Mouse (Mus musculus): Measurements from ENCODE around the gene Fgfr2. TPM values are rescaled to one million over a fixed set of nuclear protein-coding genes. Genes with fewer than 3 reads are reported as not detected.

The Fgfr2 gene
- polyA plus RNA-seq, 1 experiment from 2014 or later, result 67.0 TPM

DNA sequence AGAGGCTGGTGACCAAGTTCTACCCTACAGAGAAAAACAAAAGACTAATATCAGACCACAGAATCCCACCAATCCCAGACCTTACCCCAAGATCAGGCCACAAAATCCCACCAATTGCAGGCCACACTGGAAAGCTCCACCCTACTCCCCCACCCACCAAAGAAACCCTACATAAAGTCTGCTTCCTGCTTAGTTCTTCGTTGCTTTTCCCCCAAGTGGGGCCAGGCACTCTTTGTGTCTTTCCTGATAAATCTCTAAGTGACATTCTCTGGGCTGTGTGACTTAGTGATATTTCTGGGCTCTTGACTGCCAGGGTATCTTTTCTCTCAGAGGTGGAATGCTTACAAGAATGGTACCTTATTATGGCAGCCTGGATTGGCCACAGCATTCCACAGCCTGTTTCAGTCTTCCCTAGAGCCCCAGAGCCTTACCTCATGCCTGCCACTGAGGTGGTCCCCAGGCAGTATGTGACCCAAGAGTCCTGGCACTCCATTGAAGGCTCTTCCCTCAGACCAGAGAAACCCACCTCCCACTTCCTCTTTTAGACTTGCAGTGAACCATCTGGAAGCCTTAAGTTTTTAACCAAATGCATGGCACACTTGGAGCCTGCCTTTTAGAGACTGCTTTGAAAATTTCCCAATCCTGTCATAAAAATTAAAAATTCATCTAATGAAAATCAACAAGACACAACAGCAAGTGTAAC, 742.4 kb downstream of the Fgfr2 start:
- H3K36me3 ChIP-seq, result no peaks in the 10 kb centered on the region
- no peak for ATAC-seq
- no peak overlapping the region for H3K4me2 ChIP-seq (replicated peaks)
- no peak overlapping the region for H3K9ac ChIP-seq
- no peaks in the 10 kb centered on the region for H3K9me3 ChIP-seq
- H3K4me1 ChIP-seq (replicated peaks), result peaks cover 14% of the 10 kb centered on the region
- H3K27me3 ChIP-seq (replicated peaks), result no peaks in the 10 kb centered on the region
- H3K27ac ChIP-seq, result no peak overlapping the region
- 33% methylated on average over 1 of the region's 1 CpGs for WGBS
- H3K4me3 ChIP-seq (replicated peaks), result no peak overlapping the region

- Histone ChIP-seq H3K9me3 (no peaks in the 10 kb centered on the region), H3K4me2 (replicated peaks) (no peak overlapping the region), H3K4me3 (replicated peaks) (no peak overlapping the region), H3K36me3 (no peaks in the 10 kb centered on the region), H3K9ac (no peak overlapping the region), H3K27me3 (replicated peaks) (no peaks in the 10 kb centered on the region), H3K4me1 (replicated peaks) (peaks cover 8% of the 10 kb centered on the region; the same call in 1 of the 2 replicates), H3K27ac (no peak overlapping the region)
- WGBS, result 77% methylated on average over 6 of the region's 6 CpGs
- ATAC-seq, result no peak
These were observed 745.2 kb downstream of the Fgfr2 start for GRCm38 (mm10) chr7:132377913-132378312.

DNA sequence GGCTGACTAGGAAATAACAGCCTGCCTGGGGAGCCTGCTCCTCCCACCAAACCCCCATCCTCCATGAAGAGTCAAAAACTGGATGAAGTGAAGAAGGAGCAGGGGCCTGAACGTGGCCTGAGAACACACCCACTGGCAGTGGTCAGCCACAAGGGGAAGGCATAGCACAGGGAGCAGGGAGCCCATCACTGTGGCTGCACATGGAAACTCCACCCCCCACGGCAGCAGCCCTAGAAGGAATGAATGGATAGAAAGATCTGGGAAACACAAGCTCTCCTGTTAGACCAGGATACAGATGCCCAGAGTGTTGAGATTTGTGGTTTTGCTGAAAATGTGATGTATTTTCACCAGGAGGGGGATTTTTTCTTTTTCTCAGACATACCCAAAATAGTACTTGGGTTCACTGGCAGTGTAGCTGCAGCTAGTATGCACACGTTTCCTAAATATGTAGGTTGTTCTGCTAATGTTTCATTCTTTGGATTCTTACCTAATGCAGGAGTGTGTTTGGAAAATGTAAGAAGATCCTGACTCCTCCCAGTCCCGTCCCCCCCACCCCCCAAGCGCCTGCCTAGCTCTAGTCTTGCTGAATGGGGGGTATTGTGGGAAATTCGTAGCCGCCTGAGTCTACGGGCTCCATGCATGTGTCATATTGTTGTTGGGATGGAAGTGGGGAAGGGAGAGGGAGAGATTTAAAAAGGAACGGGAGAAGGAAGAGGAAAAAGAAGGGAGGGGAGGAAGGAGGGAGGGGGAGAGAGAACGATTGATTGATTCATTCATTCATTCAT, 749.4 kb downstream of the Fgfr2 start:
- ATAC-seq, result no peak
- H3K9me3 ChIP-seq, result no peaks in the 10 kb centered on the region
- H3K36me3 ChIP-seq, result no peaks in the 10 kb centered on the region
- no peak overlapping the region for H3K4me2 ChIP-seq (replicated peaks)
- H3K4me3 ChIP-seq (replicated peaks), result no peak overlapping the region
- no peak overlapping the region; the same call in 1 of the 2 replicates for H3K9ac ChIP-seq
- H3K27ac ChIP-seq, result no peak overlapping the region; the same call in 1 of the 2 replicates
- H3K4me1 ChIP-seq (replicated peaks), result peaks cover 15% of the 10 kb centered on the region; the same call in 1 of the 2 replicates
- H3K27me3 ChIP-seq (replicated peaks), result no peaks in the 10 kb centered on the region
- WGBS, result 59% methylated on average over 10 of the region's 10 CpGs

DNA sequence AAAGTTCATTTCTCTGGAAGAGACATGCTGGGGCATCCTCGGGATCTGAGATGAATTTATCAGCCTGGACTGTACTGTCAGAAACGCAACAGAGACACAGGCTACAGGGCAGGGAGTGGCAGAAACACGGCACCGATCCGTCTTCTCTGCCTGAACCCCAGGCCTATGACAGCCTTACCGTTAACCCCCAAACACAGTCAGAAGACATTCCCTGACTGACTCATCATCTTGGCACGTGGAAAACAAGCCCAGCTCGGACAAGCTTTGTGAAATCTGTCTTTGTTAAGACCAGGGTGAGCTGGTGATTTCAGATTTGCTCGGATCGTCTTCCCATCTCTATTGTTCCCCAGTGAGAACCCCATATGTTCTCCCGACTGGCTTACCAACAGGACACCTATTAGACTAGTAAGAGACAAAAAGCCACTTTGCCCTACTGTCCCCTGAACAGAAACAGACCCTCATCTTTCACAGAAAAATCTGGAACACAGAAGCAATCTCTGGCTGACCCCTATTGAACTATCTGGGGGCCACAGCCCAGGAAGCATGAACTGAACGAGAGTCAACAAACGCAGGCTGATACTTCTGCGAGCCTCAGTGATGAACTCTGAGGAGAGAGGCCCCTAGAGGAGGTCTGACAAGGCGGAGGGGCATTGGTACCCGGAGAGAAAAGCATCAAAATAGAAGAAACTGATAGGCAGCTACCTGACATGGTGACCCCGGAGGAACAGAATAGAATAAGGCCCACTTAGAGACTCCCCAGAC, 750.2 kb downstream of the Fgfr2 start:
- Histone ChIP-seq H3K9me3 (no peaks in the 10 kb centered on the region), H3K4me1 (replicated peaks) (peaks cover 15% of the 10 kb centered on the region; the same call in 1 of the 2 replicates), H3K27ac (no peak overlapping the region; the same call in 1 of the 2 replicates), H3K9ac (no peak overlapping the region), H3K36me3 (no peaks in the 10 kb centered on the region), H3K27me3 (replicated peaks) (no peaks in the 10 kb centered on the region), H3K4me2 (replicated peaks) (no peak overlapping the region), H3K4me3 (replicated peaks) (no peak overlapping the region)
- WGBS, result 44% methylated on average over 17 of the region's 17 CpGs
- ATAC-seq, result no peak

DNA sequence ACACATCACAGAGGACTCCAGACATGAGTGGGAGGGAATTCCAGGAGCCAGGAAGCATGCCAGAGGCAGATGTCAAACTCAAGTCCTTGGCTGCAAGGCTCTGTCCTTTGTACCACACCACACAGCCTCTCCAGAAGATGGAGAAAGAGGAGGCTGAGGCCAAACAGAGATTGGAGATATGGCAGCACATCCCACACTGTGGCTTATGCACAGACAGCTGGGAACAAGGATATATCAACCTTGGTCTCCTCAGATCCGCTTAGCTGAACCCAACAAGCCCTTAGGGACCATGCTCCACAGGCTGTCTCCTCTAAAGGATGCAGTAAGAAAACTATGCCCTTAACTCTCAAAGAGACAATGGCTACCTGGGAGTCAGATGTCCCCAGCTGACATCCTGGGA, 751.3 kb downstream of the Fgfr2 start:
- Histone ChIP-seq H3K4me1 (replicated peaks) (peaks cover 15% of the 10 kb centered on the region; the same call in 1 of the 2 replicates), H3K9me3 (no peaks in the 10 kb centered on the region), H3K4me3 (replicated peaks) (no peak overlapping the region), H3K27me3 (replicated peaks) (no peaks in the 10 kb centered on the region), H3K4me2 (replicated peaks) (no peak overlapping the region), H3K27ac (no peak overlapping the region), H3K36me3 (no peaks in the 10 kb centered on the region), H3K9ac (no peak overlapping the region)
- no peak for ATAC-seq
- 86% methylated on average over 1 of the region's 1 CpGs for WGBS

GRCm38 (mm10) chr7:132369784-132370183, 753.4 kb downstream of the Fgfr2 start:
- H3K4me3 ChIP-seq (replicated peaks), result no peak overlapping the region
- H3K4me1 ChIP-seq (replicated peaks), result peaks cover 15% of the 10 kb centered on the region; the same call in 1 of the 2 replicates
- H3K36me3 ChIP-seq, result no peaks in the 10 kb centered on the region
- no peaks in the 10 kb centered on the region for H3K27me3 ChIP-seq (replicated peaks)
- no peak overlapping the region for H3K4me2 ChIP-seq (replicated peaks)
- H3K9me3 ChIP-seq, result no peaks in the 10 kb centered on the region
- WGBS, result 64% methylated on average over 2 of the region's 2 CpGs
- H3K9ac ChIP-seq, result no peak overlapping the region
- H3K27ac ChIP-seq, result no peak overlapping the region
- ATAC-seq, result no peak

DNA sequence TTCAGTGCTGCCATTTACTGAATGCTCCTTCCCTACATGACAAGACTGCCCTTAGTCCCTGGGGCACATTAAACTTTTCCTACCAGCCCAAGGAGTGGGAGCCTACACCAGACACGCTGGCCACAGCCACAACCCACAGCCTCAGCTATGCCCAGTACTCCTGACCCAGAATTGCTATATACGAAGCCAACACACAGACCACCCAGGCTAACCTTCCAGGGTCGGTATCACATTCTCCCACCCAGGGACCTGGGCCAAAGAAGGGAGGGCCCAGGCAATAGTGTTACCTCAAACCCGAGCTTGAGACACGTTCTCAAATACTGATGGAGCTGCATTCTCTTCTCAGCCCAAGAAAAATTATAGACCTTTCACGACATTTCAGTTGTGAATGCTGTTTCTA, 754.3 kb downstream of the Fgfr2 start:
- H3K4me2 ChIP-seq (replicated peaks), result no peak overlapping the region
- no peak overlapping the region for H3K4me3 ChIP-seq (replicated peaks)
- WGBS, result 64% methylated on average over 6 of the region's 6 CpGs
- no peak overlapping the region for H3K9ac ChIP-seq
- H3K27me3 ChIP-seq (replicated peaks), result no peaks in the 10 kb centered on the region
- no peak for ATAC-seq
- no peak overlapping the region for H3K27ac ChIP-seq
- no peaks in the 10 kb centered on the region for H3K36me3 ChIP-seq
- H3K4me1 ChIP-seq (replicated peaks), result peaks cover 15% of the 10 kb centered on the region; the same call in 1 of the 2 replicates
- H3K9me3 ChIP-seq, result no peaks in the 10 kb centered on the region

- H3K9me3 ChIP-seq, result no peaks in the 10 kb centered on the region
- H3K36me3 ChIP-seq, result no peaks in the 10 kb centered on the region
- H3K9ac ChIP-seq, result no peak overlapping the region
- no peaks in the 10 kb centered on the region for H3K27me3 ChIP-seq (replicated peaks)
- WGBS, result 81% methylated on average over 3 of the region's 3 CpGs
- H3K4me2 ChIP-seq (replicated peaks), result no peak overlapping the region
- H3K27ac ChIP-seq, result no peak overlapping the region
- no peak overlapping the region for H3K4me3 ChIP-seq (replicated peaks)
- no peak for ATAC-seq
- H3K4me1 ChIP-seq (replicated peaks), result peaks cover 7% of the 10 kb centered on the region; the same call in 1 of the 2 replicates
These were observed 755.8 kb downstream of the Fgfr2 start for GRCm38 (mm10) chr7:132367344-132367743.

GRCm38 (mm10) chr7:132365703-132366384, 757.3 kb downstream of the Fgfr2 start:
- H3K4me2 ChIP-seq (replicated peaks), result no peak overlapping the region
- H3K36me3 ChIP-seq, result no peaks in the 10 kb centered on the region
- H3K4me1 ChIP-seq (replicated peaks), result peaks cover 4% of the 10 kb centered on the region; the same call in 1 of the 2 replicates
- H3K9ac ChIP-seq, result no peak overlapping the region
- 85% methylated on average over 5 of the region's 5 CpGs for WGBS
- ATAC-seq, result no peak
- H3K27ac ChIP-seq, result no peak overlapping the region
- no peak overlapping the region for H3K4me3 ChIP-seq (replicated peaks)
- H3K9me3 ChIP-seq, result no peaks in the 10 kb centered on the region
- H3K27me3 ChIP-seq (replicated peaks), result no peaks in the 10 kb centered on the region

- ATAC-seq, result no peak
- peaks cover 4% of the 10 kb centered on the region; the same call in 1 of the 2 replicates for H3K4me1 ChIP-seq (replicated peaks)
- no peaks in the 10 kb centered on the region for H3K9me3 ChIP-seq
- H3K36me3 ChIP-seq, result no peaks in the 10 kb centered on the region
- H3K27me3 ChIP-seq (replicated peaks), result no peaks in the 10 kb centered on the region
- H3K4me3 ChIP-seq (replicated peaks), result no peak overlapping the region
- no peak overlapping the region for H3K4me2 ChIP-seq (replicated peaks)
- no peak overlapping the region for H3K9ac ChIP-seq
- H3K27ac ChIP-seq, result no peak overlapping the region
- 83% methylated on average over 5 of the region's 5 CpGs for WGBS
These were observed 758.0 kb downstream of the Fgfr2 start for GRCm38 (mm10) chr7:132365111-132365510.

DNA sequence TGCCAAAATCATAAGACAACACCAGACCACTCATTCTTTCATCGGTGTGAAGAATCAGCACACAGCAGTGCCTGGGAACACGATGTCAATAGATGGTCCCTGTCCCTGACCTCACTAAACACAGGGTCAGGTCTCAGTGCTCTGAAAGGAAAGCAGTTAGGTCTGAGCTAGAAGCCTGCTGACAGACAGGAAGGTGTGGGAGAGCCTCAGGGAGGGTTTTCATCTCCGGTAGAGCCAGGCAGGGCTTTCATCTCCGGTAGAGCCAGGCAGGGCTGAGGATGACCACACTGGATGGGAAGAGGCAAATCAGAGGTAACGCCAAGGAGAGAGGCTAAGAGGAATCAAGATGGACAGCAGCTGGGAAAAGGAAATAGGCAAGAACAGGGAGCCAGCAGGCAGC, 758.6 kb downstream of the Fgfr2 start:
- H3K4me1 ChIP-seq (replicated peaks), result no peaks in the 10 kb centered on the region; the same call in 1 of the 2 replicates
- H3K27ac ChIP-seq, result no peak overlapping the region
- no peaks in the 10 kb centered on the region for H3K36me3 ChIP-seq
- H3K4me2 ChIP-seq (replicated peaks), result no peak overlapping the region
- H3K4me3 ChIP-seq (replicated peaks), result no peak overlapping the region
- H3K27me3 ChIP-seq (replicated peaks), result no peaks in the 10 kb centered on the region
- WGBS, result 68% methylated on average over 5 of the region's 5 CpGs
- H3K9ac ChIP-seq, result no peak overlapping the region
- no peak for ATAC-seq
- no peaks in the 10 kb centered on the region for H3K9me3 ChIP-seq
